Mouse (Mus musculus): Measurements from ENCODE around the gene 5730522E02Rik.

5730522E02Rik gene

DNA sequence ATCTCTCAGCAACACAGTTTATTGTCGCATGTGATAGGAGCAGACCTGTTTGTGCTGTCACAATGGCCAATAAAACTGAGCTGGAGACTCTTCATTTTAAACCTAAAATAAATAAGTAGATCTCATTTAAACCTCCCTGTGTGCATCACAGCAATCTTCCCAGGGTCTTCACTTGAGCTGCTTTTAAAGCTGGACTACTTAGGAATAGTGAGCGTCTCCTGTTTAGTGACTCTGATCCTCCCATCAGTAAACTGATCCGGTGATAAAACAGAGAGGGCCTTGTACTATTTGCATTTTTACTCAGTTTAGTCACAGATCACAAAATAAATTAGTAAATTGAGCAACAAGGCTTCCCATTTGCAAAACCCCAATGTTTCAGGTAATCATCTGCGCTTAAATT is 206.5 kb downstream of the 5730522E02Rik start:
- no peak for DNase-seq (ENCODE audit: inconsistent ontology term)

DNA sequence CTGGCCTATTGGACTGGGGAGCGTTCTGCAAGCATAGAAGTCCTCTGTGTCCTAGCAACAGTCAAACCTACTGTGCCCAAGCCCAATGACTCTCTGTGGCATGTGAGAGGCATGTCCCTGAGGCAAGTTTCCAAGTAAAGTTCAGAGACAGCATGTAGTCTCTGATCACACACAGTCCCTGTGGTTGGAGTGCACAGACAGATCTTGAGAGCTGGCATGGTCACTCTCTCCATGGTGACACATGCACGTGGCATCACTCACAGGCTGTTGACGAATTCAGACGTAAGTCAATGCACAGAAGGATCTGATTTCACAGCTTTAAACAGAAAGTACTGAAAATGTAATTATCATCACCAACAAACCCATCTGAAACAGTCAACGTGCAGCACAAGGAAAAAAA is 210.8 kb downstream of the 5730522E02Rik start:
- peak; percentile 1 for DNase-seq (ENCODE audit: inconsistent ontology term)

DNA sequence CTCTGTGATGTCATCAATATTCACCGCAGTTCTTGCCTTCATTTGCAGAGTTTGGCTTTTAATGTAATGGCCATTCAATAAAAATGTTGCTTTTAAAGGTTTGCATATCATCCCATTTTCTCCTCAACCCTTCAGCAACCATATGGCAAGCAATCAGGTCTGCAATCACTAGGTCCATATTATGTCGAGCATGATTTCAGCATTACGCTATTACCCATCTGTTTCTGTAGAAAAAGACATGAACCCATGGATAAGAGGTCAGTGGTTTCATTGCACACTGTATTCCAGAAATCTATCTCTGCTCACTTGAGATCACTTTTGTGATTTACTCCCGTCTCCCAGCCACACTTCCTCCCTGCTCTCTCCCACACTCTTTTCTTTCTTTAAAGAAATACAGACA is 213.1 kb downstream of the 5730522E02Rik start:
- DNase-seq (ENCODE audit: inconsistent ontology term), result no peak

DNA sequence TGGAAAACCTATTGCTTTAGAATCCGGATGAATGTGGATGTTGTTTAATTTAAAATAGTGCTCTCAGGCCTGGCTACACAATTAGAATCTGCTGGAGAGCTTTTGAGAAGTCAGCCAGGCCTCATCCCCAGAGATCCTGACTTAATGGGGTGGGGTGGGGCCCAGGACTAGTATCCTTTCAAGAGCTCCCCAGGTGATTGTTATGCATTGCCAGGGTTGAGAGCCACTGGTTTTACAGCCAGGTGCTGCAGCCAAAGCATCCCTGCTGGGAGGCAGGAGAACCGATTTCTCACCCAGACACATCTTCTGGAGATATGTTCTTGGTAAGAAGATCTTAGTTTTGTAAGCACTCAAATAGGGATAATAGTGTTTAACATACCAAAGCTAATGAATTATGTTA is 216.4 kb downstream of the 5730522E02Rik start:
- DNase-seq (ENCODE audit: inconsistent ontology term), result no peak

DNA sequence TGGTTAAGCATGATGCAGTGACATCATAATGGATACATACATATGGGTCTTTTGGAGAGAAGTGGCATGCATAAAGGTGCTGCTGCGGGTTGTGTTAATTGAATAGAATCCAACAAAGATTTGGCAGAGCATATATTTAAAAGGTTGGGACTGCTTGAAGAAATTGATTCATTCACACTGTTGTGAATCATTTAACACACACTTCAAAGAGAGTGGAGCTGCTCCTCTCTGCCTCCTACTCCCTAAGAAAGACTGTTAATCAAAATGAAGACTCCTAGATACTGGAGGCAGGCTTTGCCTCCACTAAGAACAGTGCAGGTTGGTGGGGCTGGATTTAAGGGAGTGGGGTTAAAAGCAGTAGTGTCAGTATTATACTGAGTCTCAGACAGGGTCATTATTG is 218.3 kb downstream of the 5730522E02Rik start:
- no peak for DNase-seq (ENCODE audit: inconsistent ontology term)

DNA sequence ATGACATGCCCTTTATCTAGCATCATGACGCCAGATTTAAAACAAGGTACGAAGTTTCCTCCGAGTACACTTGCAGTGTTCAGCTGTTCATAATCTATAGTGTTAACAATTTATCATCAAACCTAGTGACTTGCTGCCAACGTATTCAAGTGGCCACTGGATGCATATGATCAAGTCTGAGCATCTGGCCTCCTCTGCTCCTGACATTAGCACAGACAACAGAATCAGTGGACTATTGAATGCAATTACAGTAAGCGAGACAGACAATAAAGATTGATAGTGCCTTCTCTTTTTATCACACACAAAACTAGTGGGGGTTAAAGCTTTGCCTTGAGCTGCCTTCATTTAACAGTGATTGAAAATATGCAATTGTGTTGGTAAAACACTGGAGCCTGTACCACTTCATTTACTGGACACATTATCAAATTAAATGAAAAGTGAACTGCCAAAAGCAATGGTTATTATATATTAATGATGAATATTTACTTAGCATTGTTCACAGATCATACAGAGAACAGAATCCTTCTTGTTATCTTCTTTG is 231.8 kb downstream of the 5730522E02Rik start:
- DNase-seq (ENCODE audit: inconsistent ontology term), result no peak

DNA sequence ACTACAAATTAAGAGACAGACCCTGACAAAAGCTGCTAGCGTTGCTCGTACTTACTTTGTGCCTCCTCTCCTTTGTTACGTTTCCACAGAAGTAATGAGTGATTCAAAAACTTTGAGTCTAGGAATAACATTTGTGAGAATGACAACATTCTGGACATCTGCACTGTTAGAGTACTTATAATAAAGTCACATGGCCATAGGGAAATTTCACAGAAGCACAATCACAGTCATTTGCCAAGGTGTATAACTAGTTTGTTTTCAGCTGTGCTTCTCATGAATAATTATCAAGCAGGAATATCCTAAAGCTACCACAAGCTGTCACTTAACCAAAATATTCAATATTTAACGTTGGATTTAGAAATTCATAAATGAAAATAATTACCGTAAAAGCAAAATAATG is 269.1 kb downstream of the 5730522E02Rik start:
- no peak for DNase-seq (ENCODE audit: inconsistent ontology term)

DNA sequence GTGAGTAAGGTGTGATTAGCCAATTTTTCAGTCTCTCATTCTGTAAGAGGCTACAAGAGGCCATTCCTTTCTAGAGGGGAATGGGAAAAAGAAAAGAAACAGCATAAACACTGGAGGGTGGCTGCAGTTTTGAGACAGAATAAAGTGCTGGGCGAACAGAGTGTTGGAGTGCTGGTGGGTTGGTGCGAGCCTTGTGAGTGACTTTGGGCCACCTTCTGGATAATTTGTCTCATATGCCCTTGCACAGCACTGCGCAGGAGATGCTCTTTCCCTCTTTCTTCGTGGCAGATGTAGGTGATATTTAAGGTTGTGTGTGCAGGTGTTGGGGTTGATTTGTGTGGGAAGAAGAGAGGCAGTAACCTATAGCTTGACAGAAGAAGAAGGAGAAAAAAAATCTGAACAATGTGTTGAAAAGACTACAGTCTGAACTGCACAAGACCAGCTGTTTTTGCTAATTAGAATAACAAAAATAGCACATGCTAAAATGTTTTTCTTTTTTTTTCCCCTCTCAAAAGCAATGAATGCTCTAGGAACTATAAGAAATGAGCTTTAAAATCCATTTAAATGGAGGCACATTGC is 269.8 kb downstream of the 5730522E02Rik start:
- no peak for DNase-seq (ENCODE audit: inconsistent ontology term)

DNA sequence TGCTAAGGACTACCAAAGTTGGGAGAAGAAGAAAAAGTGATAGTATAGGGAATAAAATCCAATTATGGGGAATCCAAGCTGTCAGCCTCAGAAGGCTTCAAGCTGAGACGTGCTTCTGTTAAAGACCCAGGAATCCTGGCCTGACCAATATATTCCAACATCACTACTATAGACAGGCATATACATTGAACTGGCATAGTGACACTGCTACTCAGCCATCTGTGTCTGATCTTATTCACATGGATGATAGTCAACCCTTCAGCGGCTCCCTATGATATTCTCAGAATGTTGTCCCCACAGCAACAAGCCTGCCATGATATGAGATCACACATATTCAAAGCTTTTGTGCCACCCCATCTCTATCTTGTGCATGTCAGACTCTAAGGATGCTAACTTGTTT is 284.3 kb downstream of the 5730522E02Rik start:
- no peak for DNase-seq (ENCODE audit: inconsistent ontology term)

DNA sequence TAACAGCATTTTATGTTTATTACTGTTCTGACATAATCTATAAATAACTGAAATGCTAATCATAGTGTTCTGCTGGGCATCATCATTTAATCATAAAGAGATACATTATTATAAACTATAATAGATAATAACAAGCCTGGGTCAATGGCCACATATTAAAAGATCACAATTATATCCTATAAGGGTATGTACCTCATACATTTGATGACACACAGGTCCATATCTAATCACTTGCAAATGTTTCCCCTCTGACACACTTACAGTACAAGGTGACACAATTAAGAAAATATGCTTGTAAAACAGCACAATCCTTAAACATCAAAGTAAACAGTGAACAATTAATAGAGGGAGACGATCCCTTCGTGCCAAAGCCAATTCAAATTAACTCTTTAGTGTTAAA is 308.2 kb downstream of the 5730522E02Rik start:
- peak; percentile 3 for DNase-seq (ENCODE audit: inconsistent ontology term)

DNA sequence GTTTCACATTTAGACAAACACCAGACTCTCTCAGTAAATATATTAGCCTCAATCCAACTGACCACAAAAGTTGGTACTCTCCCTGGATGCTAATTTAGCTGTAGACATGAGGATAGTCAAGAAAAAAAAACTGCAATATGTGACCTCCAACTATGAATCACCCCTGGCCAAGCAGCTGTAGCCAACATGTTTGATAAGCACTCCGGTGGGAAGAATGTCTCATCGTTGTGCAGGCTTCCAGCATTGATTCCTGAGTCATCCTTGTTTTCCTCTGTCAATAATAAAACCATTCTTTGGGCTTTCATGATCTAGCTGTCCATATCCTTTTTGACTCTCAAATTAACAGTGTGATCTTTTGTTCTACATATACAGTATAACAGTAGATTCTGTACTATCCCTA is 308.9 kb downstream of the 5730522E02Rik start:
- DNase-seq (ENCODE audit: inconsistent ontology term), result peak; percentile 74

DNA sequence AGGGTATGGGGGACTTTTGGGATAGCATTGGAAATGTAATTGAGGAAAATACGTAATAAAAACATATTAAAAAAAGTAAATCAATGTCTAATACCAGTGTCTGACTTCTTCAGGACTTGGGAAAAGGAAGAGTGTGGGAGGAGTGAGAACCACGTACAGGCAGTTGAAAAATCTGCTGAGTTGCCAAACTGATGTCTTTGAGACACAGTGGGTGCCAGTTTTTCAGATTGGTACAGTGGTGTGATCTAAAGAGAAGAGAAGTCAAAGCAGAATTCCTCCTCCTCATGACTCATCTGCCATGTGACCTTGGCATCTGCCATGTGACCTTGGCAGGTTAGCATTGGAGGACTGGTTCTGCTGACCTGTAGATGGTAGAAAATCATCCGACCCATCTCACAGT is 316.7 kb downstream of the 5730522E02Rik start:
- DNase-seq (ENCODE audit: inconsistent ontology term), result no peak

DNA sequence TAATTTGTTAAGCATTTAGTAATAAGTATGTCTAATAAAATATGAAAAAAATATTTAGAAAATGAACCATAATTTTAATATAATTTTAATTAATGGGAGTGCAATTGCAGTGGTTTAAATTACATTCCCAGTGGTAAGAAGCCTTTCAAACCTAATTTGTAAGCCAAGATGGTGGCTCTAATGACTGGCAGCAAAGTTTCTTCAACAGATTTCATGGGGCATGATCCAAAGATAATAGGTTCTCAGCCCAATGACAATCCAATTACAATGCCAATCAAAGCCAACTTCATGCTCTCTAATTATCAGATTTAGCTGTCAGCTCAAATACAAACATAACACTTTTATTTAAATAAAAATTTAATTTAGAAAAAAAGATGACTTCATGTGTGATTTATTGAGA is 337.6 kb downstream of the 5730522E02Rik start:
- DNase-seq (ENCODE audit: inconsistent ontology term), result no peak

DNA sequence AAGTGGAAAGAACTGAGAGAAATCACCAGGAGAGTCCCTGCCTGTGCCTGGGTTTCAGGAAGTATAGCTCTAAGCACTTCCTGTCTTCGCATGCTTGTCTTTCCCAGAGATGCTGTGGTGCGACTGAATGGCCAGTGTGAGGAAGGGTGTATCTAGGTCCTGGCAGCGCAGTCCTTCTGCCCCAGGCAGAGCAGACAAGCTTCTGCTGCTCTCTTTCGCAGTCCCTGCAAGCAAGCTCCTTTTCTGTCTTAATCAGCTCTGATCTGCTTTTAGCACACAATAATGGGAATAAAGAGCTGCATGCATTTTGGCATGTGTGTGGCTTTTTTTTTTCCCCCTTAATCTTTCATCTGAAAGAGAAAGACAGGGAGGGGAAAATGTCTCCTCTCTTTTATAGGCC is 338.2 kb downstream of the 5730522E02Rik start:
- DNase-seq (ENCODE audit: inconsistent ontology term), result no peak

DNA sequence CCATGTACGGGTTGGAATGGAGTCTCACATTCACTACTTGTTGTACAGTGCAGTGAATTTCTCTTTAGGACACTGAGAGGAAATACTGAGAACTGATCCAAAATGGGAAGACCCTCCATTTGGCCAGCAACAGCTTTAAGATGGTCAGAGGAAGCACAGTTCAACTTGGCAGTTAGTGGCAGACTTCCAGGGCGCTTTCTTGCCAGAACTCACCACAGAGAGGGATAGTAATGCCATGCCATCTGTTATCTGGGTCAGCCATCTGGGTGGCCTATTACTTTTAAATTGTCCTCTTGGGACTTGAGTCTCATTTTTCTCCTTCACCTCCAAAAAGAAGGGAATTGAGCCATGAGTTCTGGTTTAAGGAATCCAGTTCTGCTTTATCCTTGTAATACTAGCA is 344.3 kb downstream of the 5730522E02Rik start:
- peak; percentile 61 for DNase-seq (ENCODE audit: inconsistent ontology term)

DNA sequence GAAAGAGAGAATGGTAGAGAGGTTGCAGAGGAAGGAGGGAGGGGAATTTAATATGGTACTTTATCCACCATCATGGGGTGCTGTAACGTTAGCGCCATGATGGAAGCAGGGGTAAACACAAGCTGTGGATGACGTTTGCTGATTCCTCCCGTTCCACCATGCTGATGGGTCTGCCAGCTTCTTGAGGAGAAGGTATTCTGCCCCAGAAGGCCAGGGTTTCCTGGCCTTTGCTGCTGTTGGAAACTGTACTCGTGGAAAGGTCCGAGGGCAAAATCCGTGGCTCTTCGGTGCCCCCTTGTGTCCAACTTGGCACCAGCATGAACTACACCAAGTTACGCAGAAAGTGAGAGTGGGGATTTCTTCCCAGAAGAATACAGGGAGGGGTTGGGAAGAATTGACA is 347.9 kb downstream of the 5730522E02Rik start:
- DNase-seq (ENCODE audit: inconsistent ontology term), result peak; percentile 50

DNA sequence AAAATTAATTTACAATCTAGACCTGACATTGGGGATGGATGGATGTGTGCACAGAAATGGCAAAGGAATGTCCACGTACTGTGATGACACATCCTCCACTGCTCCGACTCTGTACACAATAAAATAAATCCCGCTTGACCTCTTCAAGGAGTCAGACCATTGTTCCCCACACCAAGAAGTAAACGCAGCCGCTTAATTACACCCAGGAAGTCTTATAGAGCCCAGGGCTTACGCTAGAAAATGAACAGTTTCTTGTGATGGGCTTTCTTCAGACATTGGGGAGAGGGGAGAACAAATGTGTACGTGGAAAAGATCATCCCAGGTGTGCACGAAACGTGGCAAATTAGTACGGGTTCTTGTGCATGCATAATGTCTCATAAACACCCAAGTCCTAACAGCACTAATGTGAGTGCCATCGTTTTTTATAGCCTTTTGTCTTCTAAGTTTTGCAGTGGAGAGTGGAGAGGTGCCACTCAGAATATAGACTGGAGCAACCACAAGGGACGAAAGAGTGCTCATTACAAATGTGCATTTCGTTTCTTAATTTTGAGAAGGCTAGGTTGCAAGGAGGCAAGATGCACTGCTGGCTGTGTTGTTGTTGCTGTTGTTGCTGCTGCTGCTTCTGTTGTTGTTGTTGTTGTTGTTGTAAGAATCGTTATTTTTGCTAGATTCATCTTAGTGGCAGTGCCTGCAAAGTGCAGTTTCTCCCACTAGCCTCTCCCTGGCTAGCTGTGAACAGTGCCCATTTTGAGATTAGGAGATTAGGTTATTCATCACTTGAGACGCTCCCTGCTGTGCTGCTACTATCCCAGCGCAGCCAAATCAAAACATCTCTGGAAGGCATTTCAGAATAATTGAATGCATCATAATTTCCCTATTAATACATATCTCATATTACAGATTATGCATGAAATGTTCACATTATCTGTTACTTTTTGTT is 353.7 kb downstream of the 5730522E02Rik start:
- DNase-seq (ENCODE audit: inconsistent ontology term), result peak; percentile 33

DNA sequence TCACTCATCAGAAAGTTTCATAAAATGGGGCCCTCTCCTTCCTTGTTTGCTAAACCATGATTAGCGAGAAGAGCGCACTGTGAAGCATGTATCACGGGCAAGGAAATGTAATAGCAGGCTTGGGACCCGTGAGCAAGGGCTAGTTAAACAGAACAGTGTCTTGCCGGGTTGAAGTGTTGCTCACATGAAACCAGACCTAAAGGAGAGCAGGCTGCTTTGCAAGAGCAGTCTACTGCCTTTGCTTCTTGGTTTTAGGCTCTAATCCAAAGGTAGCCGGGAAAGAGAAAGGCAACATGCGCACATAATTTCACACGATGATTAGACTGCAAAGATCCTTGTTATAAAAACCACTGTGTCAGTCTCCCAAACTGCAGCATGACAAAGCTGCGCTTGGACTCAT is 354.8 kb downstream of the 5730522E02Rik start:
- DNase-seq (ENCODE audit: inconsistent ontology term), result peak; percentile 47

DNA sequence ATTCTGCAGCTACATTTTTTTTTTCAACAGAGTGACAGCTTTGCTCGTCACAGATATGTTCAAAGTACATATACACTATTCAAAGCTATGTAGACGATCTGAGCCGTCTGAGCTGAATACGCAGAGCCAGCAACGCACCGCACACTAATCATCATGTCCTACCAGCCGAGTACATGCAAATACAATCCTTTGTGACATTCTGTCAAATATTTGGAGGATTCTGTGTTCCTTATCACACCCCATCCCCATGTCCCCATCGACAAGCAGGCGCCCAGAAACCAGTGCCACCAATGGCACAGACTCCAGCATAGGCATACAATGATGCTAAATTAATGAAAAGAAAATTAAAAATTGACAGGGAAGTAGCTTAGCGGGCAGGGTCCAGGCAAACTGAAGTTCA is 356.3 kb downstream of the 5730522E02Rik start:
- no peak for DNase-seq (ENCODE audit: inconsistent ontology term)

DNA sequence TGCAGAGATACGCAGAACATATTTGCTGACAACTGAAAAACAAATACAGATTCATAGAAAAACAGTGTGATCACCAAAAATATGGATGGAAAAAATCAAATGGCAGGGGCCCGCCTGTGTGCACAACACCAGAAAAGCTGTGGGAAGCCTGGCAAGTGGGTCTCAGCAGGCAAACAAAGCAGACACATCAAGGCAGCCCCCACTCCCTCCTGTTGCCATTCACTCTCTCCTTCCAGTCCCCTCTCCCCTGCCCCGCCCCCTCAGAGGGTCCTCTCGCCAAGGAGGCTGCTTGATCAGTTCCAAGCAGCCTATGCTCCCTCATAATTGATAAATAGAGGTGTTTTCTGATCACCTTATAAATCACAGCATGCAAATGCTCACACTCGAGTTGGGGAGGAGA is 357.5 kb downstream of the 5730522E02Rik start:
- DNase-seq (ENCODE audit: inconsistent ontology term), result no peak

DNA sequence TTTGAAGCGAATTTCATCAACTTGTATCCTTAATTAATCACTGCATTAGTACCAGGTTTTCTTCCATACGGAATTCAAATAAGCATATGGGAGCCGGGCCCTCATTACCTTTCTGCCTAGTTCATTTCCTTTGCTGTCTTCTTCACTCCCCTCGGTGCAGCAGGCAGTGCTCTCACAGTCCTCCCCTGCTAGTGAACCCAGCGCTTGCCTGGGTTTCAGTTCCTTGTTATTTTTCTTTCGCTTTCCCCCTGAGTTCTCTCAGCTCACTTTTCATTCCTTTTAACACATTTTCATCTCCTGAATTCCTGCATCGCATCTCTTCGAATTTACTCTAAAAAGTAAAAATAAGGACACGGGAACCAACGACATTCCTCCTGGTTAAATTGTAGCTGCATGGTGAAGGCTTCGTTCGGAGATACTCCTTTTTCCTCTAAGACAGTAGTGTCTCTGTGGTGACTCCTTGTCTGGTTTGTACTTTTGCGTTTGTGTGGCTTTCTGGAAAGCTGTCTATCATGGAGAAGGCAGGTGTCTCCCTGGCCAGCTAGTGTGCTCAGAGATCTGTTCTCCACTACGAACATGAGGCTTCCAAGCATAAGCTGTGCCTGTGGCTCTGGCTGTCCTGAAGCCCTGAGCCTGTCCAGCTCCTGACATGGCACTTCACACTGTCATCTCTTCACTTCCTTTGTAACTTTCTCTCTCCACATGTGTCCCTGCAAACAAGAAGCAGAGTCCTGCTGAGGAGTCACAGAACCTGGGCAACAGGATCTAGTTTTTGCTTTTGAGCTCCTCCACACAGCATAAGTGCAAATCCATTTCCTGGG is 361.5 kb downstream of the 5730522E02Rik start:
- no peak for DNase-seq (ENCODE audit: inconsistent ontology term)

DNA sequence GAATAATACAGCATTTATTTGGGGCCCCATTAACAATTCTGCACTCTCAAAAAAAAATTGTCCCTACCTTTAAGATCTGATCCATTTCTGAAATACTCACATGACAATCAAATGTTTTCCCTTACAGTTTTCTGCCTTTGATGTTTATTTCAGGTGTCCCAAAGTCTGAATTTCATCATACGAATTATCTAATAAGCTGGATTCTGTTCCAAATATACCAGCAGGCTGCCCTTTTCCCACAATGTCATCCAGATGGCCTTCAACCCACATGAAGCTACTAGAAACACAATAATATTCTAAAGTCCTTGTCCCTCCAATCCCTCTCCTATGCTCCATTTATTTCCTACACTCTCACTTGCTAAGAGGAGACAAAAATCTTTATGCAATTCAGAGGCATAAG is 372.1 kb downstream of the 5730522E02Rik start:
- DNase-seq (ENCODE audit: inconsistent ontology term), result no peak

All from Muller cell, postnatal 12 days (primary cell).